Mouse (Mus musculus): ENCODE data around the gene Dusp1. TPM values are rescaled to one million over a fixed set of nuclear protein-coding genes. Genes with fewer than 3 reads are reported as not detected.

Dusp1 gene
- polyA plus RNA-seq, 1 experiment from 2014 or later = 36.9 TPM

DNA sequence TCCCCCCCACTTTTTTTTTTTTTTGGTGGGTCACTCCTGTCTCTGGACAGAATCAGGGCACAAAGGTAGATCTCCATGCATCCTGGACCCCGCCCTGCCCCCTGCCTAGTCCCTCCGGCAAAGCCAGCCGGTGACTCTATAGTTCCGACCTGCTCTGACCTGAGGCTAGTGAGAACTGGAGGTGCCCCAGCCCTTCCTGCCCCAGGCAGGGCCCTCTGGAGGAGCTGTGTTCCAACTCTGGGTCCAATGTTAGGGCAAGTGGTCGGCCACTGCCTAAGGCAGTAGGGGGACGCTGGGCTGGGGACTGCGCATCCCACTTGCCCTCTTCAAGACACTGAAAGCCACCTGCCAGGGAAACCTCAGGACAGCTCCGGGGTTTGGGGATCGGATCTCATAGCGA lies 71.9 kb downstream of the Dusp1 start:
- peak overlapping the region; percentile 23; the same call in 1 of the 2 replicates for H3K9ac ChIP-seq (ENCODE audit: low read length)
- WGBS = 92% methylated on average over 10 of the region's 10 CpGs
- H3K4me2 ChIP-seq (ENCODE audit: low read length) = no peak overlapping the region
- H3K27me3 ChIP-seq (ENCODE audit: control insufficient read depth, insufficient read depth, low read length) = no peaks in the 10 kb centered on the region
- peak overlapping the region; percentile 75 to 85 for H3K27ac ChIP-seq (replicated peaks in 1 of 2; ENCODE audit: control insufficient read depth in 1 of 2, insufficient read depth in 1 of 2, low read depth in 2 of 2, low read length in 2 of 2)
- H3K36me3 ChIP-seq (ENCODE audit: control insufficient read depth, insufficient read depth, low read length) = no peaks in the 10 kb centered on the region
- peaks cover 16% of the 10 kb centered on the region for H3K9me3 ChIP-seq (ENCODE audit: control insufficient read depth, low read length)
- no peak overlapping the region for H3K4me3 ChIP-seq (ENCODE audit: control insufficient read depth in 1 of 2, insufficient read depth in 1 of 2, low read depth in 1 of 2, low read length in 2 of 2)
- no peak for ATAC-seq (ENCODE audit: insufficient number of reproducible peaks, insufficient read depth, low FRiP score, low read depth)
- peaks cover 31 to 44% of the 10 kb centered on the region in 2 experiments for H3K4me1 ChIP-seq (ENCODE audit: control insufficient read depth in 2 of 2, insufficient read depth in 2 of 2, low read length in 2 of 2)

DNA sequence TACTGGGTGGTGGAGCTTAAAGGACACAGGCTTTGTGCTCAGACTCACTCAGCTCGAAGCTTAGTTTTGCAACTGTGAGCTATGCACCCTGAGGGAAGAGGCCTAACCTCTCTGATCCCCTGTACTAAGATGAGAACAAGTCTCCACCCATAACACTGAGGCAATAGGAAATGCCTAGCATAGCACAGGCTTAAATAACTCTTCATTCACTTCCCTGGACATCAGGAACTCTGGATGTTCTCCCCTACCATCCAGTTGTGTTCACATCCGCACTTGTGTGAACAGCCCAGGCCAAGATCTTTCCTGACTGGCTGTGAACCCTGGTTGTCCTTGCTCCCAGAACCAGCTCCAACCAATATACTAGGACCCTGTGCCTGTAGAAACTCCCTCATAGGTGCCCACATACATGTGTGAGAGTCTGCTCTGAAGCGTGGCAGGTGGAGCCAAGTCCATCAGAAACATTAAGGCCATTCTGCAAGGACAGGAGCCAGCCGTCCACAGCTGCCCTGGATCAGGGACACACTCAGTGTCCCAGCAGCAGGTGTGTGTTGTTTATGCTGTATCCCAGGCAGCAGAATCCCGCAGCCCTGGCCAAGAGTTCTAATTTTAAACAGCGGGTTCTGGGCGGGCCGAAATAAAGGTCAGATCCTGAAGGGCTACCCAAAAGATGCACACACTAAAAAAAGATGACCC lies 73.1 kb downstream of the Dusp1 start:
- 40% methylated on average over 8 of the region's 8 CpGs for WGBS
- peaks cover 16% of the 10 kb centered on the region for H3K9me3 ChIP-seq (ENCODE audit: control insufficient read depth, low read length)
- H3K4me2 ChIP-seq (ENCODE audit: low read length) = peak overlapping the region; percentile 8; the same call in 1 of the 2 replicates
- H3K4me3 ChIP-seq (ENCODE audit: control insufficient read depth in 1 of 2, insufficient read depth in 1 of 2, low read depth in 1 of 2, low read length in 2 of 2) = no peak overlapping the region
- H3K27me3 ChIP-seq (ENCODE audit: control insufficient read depth, insufficient read depth, low read length) = no peaks in the 10 kb centered on the region
- no peaks in the 10 kb centered on the region for H3K36me3 ChIP-seq (ENCODE audit: control insufficient read depth, insufficient read depth, low read length)
- H3K4me1 ChIP-seq (ENCODE audit: control insufficient read depth in 2 of 2, insufficient read depth in 2 of 2, low read length in 2 of 2) = peaks cover 31 to 44% of the 10 kb centered on the region in 2 experiments
- peak overlapping the region; percentile 31; the same call in 1 of the 2 replicates for H3K9ac ChIP-seq (ENCODE audit: low read length)
- peak; percentile 37; the same call in 1 of the 2 replicates for ATAC-seq (ENCODE audit: insufficient number of reproducible peaks, insufficient read depth, low FRiP score, low read depth)
- peak overlapping the region; percentile 42 to 85 for H3K27ac ChIP-seq (replicated peaks in 1 of 2; ENCODE audit: control insufficient read depth in 1 of 2, insufficient read depth in 1 of 2, low read depth in 2 of 2, low read length in 2 of 2)

GRCm38 (mm10) chr17:26487917-26488316 lies 74.0 kb downstream of the Dusp1 start:
- no peak overlapping the region for H3K4me2 ChIP-seq (ENCODE audit: low read length)
- no peak overlapping the region for H3K9ac ChIP-seq (ENCODE audit: low read length)
- H3K27me3 ChIP-seq (ENCODE audit: control insufficient read depth, insufficient read depth, low read length) = no peaks in the 10 kb centered on the region
- H3K4me1 ChIP-seq (ENCODE audit: control insufficient read depth in 2 of 2, insufficient read depth in 2 of 2, low read length in 2 of 2) = peaks cover 31 to 44% of the 10 kb centered on the region in 2 experiments
- ATAC-seq (ENCODE audit: insufficient number of reproducible peaks, insufficient read depth, low FRiP score, low read depth) = no peak
- no peak overlapping the region for H3K4me3 ChIP-seq (ENCODE audit: control insufficient read depth in 1 of 2, insufficient read depth in 1 of 2, low read depth in 1 of 2, low read length in 2 of 2)
- H3K36me3 ChIP-seq (ENCODE audit: control insufficient read depth, insufficient read depth, low read length) = no peaks in the 10 kb centered on the region
- peaks cover 9% of the 10 kb centered on the region for H3K9me3 ChIP-seq (ENCODE audit: control insufficient read depth, low read length)
- no peak overlapping the region for H3K27ac ChIP-seq (replicated peaks in 1 of 2; ENCODE audit: control insufficient read depth in 1 of 2, insufficient read depth in 1 of 2, low read depth in 2 of 2, low read length in 2 of 2)
- WGBS = 94% methylated on average over 4 of the region's 4 CpGs

DNA sequence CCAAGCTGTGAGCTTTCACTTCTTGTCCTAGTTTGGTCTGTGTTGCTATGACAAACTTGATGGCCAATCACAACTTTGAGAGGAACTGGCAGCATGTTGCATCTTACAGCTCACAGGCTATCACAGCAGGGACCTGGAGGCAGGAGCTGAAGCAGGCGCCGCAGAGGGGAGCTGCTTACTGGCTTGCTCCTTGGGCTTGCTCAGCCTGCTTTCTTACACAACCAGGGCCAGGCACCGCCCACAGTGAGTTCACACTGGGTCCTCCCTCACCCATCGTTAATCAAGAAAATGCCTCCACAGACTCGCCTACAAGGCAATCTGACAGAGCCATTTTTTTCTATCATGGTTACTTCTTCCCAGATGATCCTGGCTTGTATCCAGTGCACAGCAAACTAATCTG lies 74.7 kb downstream of the Dusp1 start:
- no peak overlapping the region for H3K4me2 ChIP-seq (ENCODE audit: low read length)
- peaks cover 3% of the 10 kb centered on the region; the same call in 1 of the 2 replicates for H3K9me3 ChIP-seq (ENCODE audit: control insufficient read depth, low read length)
- H3K27me3 ChIP-seq (ENCODE audit: control insufficient read depth, insufficient read depth, low read length) = no peaks in the 10 kb centered on the region
- no peak overlapping the region for H3K4me3 ChIP-seq (ENCODE audit: control insufficient read depth in 1 of 2, insufficient read depth in 1 of 2, low read depth in 1 of 2, low read length in 2 of 2)
- WGBS = 60% methylated on average over 5 of the region's 5 CpGs
- H3K4me1 ChIP-seq (ENCODE audit: control insufficient read depth in 2 of 2, insufficient read depth in 2 of 2, low read length in 2 of 2) = peaks cover 31 to 44% of the 10 kb centered on the region in 2 experiments
- H3K9ac ChIP-seq (ENCODE audit: low read length) = no peak overlapping the region
- no peak overlapping the region for H3K27ac ChIP-seq (replicated peaks in 1 of 2; ENCODE audit: control insufficient read depth in 1 of 2, insufficient read depth in 1 of 2, low read depth in 2 of 2, low read length in 2 of 2)
- no peak for ATAC-seq (ENCODE audit: insufficient number of reproducible peaks, insufficient read depth, low FRiP score, low read depth)
- H3K36me3 ChIP-seq (ENCODE audit: control insufficient read depth, insufficient read depth, low read length) = no peaks in the 10 kb centered on the region

DNA sequence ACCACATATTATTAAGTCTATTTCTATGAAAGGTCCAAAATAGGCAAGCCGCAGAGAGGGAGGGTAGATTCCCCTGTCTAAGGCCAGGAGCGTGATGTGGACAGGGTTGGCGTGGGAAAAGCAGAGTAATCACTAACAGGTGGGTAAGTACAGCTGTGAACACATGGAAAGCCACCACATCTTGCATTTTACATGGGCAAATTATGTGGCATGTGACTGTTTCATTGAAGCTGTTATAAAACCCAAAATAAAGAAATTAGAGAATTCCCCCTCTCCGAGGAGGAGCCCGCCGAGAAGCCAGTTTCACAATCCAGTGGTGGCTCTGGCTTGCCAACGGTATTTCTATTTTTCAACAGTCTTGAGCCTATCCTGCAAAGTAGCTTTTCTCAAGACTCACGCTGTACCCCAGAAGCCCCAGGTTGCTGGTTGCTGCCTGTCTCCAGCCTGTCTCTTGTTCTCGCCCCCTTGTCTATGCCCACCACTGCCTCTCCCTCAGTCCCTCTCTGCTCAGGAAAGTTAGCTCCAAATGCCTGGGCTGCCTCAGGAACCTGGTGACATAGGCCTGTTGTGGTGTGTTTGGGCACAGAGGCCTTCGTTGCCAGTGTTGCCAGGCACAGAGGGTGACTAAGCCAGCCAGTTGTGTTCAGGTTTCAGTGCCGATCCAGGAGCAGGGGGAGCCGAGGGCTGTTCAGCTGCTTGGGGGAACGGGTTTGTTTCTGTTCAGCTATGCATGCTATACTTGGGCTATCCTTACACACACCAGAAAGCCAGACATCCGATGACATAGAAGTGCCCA lies 77.1 kb downstream of the Dusp1 start:
- Histone ChIP-seq H3K4me3 (ENCODE audit: control insufficient read depth in 1 of 2, insufficient read depth in 1 of 2, low read depth in 1 of 2, low read length in 2 of 2) (no peak overlapping the region), H3K27ac (replicated peaks in 1 of 2; ENCODE audit: control insufficient read depth in 1 of 2, insufficient read depth in 1 of 2, low read depth in 2 of 2, low read length in 2 of 2) (no peak overlapping the region), H3K4me2 (ENCODE audit: low read length) (no peak overlapping the region), H3K9me3 (ENCODE audit: control insufficient read depth, low read length) (no peaks in the 10 kb centered on the region), H3K36me3 (ENCODE audit: control insufficient read depth, insufficient read depth, low read length) (no peaks in the 10 kb centered on the region), H3K27me3 (ENCODE audit: control insufficient read depth, insufficient read depth, low read length) (no peaks in the 10 kb centered on the region), H3K9ac (ENCODE audit: low read length) (no peak overlapping the region), H3K4me1 (ENCODE audit: control insufficient read depth in 2 of 2, insufficient read depth in 2 of 2, low read length in 2 of 2) (peaks cover 21 to 30% of the 10 kb centered on the region in 2 experiments)
- 85% methylated on average over 14 of the region's 14 CpGs for WGBS
- ATAC-seq (ENCODE audit: insufficient number of reproducible peaks, insufficient read depth, low FRiP score, low read depth) = no peak

DNA sequence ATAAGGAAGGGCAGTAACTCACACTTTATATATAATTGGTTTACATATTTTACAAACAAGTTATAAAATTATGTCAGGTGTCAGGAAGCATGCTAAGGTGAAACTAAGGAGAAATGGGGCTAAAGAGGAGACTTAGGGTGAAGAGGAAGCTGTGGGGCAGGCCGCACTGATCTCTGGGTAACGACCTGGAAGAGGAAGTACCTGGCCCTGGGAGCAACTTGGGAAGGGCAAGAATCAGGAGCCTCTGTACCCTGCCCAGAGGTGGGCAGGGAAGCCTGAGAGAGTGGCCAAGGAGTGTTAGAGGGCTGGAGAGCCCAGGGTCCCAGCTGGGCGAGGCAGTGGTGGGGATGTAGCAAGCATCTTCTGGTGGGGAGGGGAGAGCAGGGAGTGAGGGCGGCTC lies 81.0 kb downstream of the Dusp1 start:
- Histone ChIP-seq H3K9me3 (ENCODE audit: control insufficient read depth, low read length) (no peaks in the 10 kb centered on the region), H3K4me3 (ENCODE audit: control insufficient read depth in 1 of 2, insufficient read depth in 1 of 2, low read depth in 1 of 2, low read length in 2 of 2) (no peak overlapping the region), H3K27me3 (ENCODE audit: control insufficient read depth, insufficient read depth, low read length) (no peaks in the 10 kb centered on the region), H3K4me2 (ENCODE audit: low read length) (no peak overlapping the region), H3K27ac (replicated peaks in 1 of 2; ENCODE audit: control insufficient read depth in 1 of 2, insufficient read depth in 1 of 2, low read depth in 2 of 2, low read length in 2 of 2) (no peak overlapping the region), H3K9ac (ENCODE audit: low read length) (no peak overlapping the region), H3K36me3 (ENCODE audit: control insufficient read depth, insufficient read depth, low read length) (no peaks in the 10 kb centered on the region), H3K4me1 (ENCODE audit: control insufficient read depth in 2 of 2, insufficient read depth in 2 of 2, low read length in 2 of 2) (peaks cover 23 to 30% of the 10 kb centered on the region in 2 experiments)
- no peak for ATAC-seq (ENCODE audit: insufficient number of reproducible peaks, insufficient read depth, low FRiP score, low read depth)
- WGBS = 86% methylated on average over 4 of the region's 4 CpGs

DNA sequence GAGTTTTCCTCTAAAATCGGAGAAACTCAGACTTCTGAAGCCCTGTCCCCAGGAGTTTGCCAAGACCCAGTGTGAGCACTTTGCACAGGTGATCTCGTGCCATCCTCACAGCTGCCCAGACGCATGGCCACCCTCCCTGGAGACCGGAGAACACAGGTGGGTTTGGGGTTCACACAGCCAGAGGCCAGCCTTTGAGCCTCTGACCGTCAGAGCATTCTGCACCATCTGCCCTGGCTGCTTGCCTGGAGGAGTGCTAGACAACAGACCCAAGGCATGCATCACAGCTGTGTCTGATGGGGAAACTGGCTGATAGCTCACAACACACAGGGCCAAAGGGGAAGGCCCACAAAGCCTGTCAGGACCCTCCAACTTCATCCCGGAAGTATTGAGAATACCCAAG lies 82.3 kb downstream of the Dusp1 start:
- peaks cover 23 to 30% of the 10 kb centered on the region in 2 experiments for H3K4me1 ChIP-seq (ENCODE audit: control insufficient read depth in 2 of 2, insufficient read depth in 2 of 2, low read length in 2 of 2)
- no peaks in the 10 kb centered on the region for H3K27me3 ChIP-seq (ENCODE audit: control insufficient read depth, insufficient read depth, low read length)
- H3K4me2 ChIP-seq (ENCODE audit: low read length) = no peak overlapping the region
- H3K9me3 ChIP-seq (ENCODE audit: control insufficient read depth, low read length) = no peaks in the 10 kb centered on the region
- H3K36me3 ChIP-seq (ENCODE audit: control insufficient read depth, insufficient read depth, low read length) = no peaks in the 10 kb centered on the region
- H3K9ac ChIP-seq (ENCODE audit: low read length) = 0 out of 2 replicates have a peak overlapping the region, but pooled peaks have one; percentile 8
- H3K27ac ChIP-seq (replicated peaks in 1 of 2; ENCODE audit: control insufficient read depth in 1 of 2, insufficient read depth in 1 of 2, low read depth in 2 of 2, low read length in 2 of 2) = no peak overlapping the region
- H3K4me3 ChIP-seq (ENCODE audit: control insufficient read depth in 1 of 2, insufficient read depth in 1 of 2, low read depth in 1 of 2, low read length in 2 of 2) = no peak overlapping the region
- no peak for ATAC-seq (ENCODE audit: insufficient number of reproducible peaks, insufficient read depth, low FRiP score, low read depth)
- 78% methylated on average over 6 of the region's 6 CpGs for whole genome bisulfite sequencing

All from heart, embryonic 14.5 days (tissue).